Mouse (Mus musculus) fibroblast of lung, adult 2 months (primary cell): ENCODE measurements around the gene Utp14a.
"Not testable (repeated sequence)": the region's sequence is repeated elsewhere in the genome, so short reads cannot be mapped to it uniquely, and the experiment has no call there.

Experiments used
- DNase-seq: peaks from one replicate; pipeline ENCODE4 v3.0.0-alpha.2; 2011; ENCODE audit warnings: low read depth

Utp14a gene

DNA sequence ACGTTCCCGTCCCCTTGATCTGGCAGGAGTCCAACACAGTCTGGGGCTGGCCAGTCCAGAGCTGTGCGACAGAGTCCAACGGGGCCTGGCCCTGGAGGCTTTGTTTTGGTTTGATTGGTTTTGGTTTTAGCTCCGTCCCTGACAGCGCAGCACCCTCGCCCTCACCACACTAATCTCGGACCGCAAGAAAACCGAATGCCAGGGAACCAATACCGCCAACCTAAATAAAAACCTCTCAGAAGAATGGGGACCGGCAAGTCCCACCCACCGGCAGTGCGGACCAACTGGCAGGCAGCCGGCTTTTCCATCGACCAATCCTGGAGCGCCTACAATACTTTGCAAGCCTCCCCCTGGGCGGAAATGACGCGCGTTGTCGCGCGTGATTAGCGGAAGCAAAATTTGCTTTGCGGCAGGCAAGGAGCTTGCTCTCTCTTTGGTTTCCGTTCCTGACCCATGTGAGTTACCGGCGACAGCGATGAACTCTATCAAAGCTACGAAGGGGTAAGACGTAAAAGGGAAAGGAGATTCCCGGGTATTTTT, at the start of gene Utp14a:
Gene Utp14a (plus strand): TSS at position 395 of the 540 bp plus-strand sequence.
- DNase-seq, result peak; percentile 80

- DNase-seq, result no peak
Measured at GRCm38 (mm10) chrX:48207761-48208487, 48.7 kb upstream of the Utp14a start.

DNA sequence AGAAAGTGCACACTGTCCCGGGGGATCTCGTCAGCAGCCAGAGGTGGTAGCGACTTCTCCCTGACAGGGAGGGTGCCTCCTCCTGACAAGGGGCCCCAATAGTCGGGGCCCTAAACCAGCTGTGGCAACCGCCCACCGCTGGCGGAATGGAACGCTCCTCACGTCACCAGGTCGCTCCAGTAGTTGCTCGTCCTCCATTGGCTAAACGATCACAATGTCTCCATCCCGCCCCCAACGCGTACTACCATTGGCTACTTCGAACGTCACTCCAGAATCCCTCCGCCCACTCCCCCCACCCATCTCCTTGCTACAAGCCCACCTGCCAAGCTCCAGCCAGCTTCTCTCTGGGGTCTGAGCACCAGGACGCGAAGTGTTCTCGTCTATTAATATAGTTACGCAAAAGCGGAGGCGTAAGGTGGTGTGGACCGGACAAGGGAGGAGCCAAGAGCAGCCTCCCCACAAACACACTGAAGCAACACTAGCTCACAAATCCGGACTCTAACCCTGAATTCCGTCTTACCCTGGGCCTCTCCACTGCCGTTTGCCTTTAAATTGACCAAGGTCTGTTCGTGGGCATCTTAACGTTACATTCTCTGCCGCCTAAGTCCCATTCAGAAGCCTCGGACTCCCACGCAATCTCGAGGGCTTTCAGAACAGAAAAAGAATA, 48.0 kb upstream of the Utp14a start, which contains the start of gene Zdhhc9:
Gene Zdhhc9 (minus strand): TSS at position 360 of the 667 bp plus-strand sequence.
- DNase-seq, result peak; percentile 46

DNA sequence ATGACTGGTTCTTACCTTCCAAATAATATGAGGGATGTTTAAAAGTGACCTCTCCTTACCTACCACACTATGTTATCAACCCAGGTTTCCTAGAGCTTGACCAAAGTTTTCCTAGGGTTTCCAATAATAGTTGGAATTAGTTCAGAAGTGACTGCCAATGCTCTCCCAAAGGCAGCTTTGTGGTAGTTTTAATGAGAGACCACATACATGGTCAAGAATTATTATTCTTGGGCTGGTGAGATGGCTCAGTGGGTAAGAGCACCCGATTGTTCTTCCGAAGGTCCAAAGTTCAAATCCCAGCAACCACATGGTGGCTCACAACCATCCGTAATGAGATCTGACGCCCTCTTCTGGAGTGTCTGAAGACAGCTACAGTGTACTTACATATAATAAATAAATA, 46.9 kb upstream of the Utp14a start:
- DNase-seq, result not testable (repeated sequence)

GRCm38 (mm10) chrX:48219468-48219867, 37.2 kb upstream of the Utp14a start:
- DNase-seq, result no peak

DNA sequence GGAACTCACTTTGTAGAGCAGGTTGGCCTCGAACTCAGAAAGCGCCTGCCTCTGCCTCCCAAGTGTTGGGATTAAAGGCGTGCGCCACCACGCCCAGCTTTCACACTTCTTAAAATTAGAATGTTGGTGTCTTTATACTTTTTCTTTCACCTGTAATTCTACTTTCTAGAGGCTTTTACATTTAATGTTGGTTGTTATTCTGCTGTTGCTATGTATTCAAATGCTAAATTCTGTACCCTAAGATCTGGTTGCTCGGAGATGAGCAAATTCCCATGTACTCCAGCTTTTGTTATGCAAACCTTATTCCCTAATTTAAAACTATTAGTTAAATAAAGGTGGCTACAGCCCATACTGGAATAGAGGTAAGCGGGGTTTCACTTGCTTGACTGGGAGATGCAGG, 34.0 kb upstream of the Utp14a start:
- no peak for DNase-seq

DNA sequence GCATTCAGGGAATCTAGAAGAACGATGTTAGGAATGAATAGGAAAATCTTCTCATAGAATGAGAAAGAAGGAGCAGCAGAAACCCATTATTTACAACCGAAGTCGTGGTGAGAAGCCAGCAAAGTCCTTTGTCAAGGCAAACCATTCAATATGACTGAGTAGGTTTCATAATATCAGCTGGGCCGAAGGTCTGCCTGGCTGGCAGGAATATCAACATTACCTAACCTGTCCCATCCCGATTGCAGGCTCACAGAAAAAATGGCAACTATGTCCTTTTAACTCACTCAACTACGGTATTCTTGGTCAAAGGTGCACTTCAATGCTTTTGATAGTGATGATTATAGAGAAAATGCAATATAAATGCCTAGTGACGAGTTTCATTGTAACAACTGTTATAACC, 30.4 kb upstream of the Utp14a start:
- no peak for DNase-seq

DNA sequence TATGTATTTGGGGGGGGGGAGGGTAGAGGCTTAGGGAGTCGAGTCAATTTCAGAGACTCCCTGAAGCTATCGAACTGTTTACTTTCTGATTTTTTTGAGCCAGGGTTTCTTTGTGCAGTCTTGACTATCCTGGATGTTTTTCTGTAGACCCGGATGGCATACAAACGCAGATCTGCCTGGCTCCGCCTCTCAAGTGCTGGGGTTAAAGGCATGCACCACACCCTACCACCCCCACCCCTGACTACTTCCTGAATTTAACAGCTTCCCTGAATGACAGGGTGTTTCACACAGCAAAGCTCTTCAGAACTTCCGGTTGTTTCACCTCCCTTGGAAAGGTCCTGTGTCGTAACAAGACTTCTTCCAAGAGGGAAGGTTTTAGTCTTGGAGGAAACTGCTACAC, 22.2 kb upstream of the Utp14a start:
- no peak for DNase-seq

DNA sequence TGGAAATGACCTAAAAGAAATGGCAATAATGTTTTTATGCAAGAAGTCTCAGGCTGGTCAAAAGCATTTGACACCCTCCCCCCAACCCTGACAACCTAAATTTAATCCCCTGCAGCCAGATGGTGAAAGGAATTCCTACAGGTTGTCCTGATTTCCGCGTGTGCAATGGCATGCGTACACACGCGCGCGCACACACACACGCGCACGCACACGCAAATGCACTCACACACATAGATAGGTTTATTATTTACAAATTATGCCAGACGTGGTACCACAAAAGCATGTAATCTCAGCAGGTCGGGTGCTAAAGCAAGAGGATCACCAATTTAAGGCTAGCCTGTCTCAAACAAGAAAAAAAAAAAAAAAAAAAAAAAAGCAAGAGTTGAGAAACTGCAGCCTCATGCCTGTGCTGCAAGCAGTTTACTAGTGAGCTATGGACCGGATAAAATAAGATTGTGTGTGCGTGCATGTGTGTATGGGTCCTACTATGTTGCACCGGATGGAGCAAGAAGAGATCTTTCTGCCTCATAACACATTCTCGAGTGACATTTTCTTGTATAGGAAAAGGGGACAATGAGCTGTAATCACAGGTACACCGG, 733 bp upstream of the Utp14a start:
- DNase-seq, result no peak

DNA sequence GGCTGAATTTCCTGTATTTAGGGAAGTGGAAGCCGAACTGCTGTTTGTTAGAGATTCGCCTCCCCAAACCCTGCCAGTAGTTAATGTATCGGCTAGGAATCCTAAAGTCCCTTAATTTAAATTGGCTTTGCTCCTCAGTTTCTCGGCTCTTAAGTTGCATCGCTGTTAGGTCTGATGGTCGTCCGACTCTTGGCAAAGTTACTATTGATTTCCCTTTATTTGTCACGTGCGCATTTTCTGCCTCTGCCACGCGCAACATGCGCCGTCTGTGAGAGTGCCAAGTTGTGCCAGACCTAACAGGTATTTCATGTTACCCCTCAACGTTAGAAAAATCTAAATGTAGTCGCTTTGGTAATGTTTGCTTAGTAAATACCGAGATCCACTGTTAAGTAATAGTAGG, 349 bp downstream of the Utp14a start:
- no peak for DNase-seq

GRCm38 (mm10) chrX:48271671-48272070, 15.0 kb downstream of the Utp14a start:
- DNase-seq, result no peak

GRCm38 (mm10) chrX:48274634-48275033, 18.0 kb downstream of the Utp14a start:
- no peak for DNase-seq

DNA sequence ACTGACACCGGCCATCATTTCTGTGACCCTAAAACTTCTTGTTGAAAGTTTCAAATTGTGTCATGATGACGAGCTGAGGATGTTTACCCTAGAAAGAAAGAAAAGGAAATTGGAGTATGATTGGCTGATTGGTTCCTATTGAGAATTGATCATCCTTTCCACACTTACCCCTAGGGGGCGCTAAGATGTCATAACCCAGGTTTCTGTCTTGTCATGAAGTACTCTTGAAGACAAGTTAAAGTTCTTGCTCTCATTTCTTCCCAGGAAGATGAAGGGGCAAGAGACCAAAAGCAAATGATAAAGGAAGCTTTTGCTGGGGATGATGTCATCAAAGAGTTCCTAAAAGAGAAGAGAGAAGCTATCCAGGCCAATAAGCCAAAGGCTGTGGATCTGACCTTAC, 21.4 kb downstream of the Utp14a start:
- no peak for DNase-seq

GRCm38 (mm10) chrX:48284386-48285005, 27.8 kb downstream of the Utp14a start:
- peak; percentile 63 for DNase-seq

DNA sequence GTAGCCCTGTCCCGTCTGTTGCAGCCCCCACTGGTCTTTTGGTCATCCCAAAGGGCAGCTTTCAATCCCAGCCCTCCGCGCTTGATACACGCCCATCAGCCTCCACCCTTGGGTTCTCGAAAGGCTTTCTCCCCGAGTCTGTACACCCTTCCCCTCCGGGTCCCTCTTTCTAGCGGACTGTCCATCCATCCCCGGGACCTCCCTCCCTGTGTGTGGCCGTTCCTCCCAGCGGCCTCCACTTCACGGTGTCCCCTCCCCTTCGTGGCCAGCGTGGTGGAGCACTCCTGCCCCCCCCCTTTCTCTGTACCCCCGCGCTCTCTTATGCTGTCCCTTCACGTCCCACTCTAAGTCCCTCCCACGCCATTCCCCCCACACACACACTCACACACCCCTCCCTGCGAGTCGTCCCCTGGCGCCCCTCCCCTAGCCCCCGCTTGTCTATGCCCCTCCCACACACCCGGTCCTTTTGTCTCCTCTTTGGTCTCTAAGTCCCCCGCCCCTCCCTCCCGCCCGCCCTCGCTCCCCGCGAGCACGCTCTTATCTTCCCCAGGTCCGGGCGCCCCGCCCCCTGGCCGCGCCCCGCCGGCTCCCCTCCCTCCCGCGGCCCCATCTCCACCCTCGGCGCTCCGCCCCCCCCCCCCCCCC, 28.5 kb downstream of the Utp14a start:
- DNase-seq, result peak; percentile 20

GRCm38 (mm10) chrX:48285651-48286021, 29.0 kb downstream of the Utp14a start:
- DNase-seq, result no peak

DNA sequence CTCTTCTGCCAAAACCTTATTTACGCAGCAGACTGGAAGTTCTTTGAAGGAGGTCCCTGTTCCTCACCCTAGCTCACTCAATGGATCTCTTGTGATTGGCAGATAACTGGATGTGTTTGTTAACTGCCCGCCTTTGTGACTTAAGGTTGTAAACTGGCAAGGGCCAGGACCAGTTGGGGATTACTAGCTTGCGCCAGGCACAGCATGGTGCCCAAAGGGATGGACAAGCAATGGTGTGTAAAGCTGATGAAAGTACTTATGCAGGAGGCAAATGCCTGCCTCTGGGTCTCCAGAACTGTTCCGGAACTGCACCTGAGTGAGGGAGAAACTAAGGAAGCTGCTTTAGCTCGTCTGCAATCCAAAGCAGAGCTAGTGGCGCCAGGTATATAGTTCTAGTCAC, 29.8 kb downstream of the Utp14a start:
- DNase-seq, result no peak

GRCm38 (mm10) chrX:48288008-48288407, 31.3 kb downstream of the Utp14a start:
- DNase-seq, result no peak

- DNase-seq, result no peak
Measured at GRCm38 (mm10) chrX:48291413-48291812, 34.8 kb downstream of the Utp14a start.

- DNase-seq, result no peak
Measured at GRCm38 (mm10) chrX:48305356-48305755, 48.7 kb downstream of the Utp14a start.

GRCm38 (mm10) chrX:48310706-48311517, 54.2 kb downstream of the Utp14a start:
- no peak for DNase-seq
